Mouse (Mus musculus) heart, postnatal 25 days (tissue): ENCODE results near the gene Slc25a42. TPM values are rescaled to one million over a fixed set of nuclear protein-coding genes. Genes with fewer than 3 reads are reported as not detected.

ENCODE experiments used
- DNase-seq: peaks from one replicate; pipeline ENCODE4 v3.0.0; 2022; ENCODE audit warnings: low spot score
- intact Hi-C: fragments of 180-260 bp; cut with DNase I; formaldehyde crosslinking; loops from one replicate; pipeline ENCODE4 v1.15.1; 2025
- total RNA-seq, 2 experiments: library from RNA; stranded (reverse); gene quantifications; 2 replicates each; pipeline ENCODE4 v1.2.3; 2021

Gene Slc25a42
- total RNA-seq, 2 experiments from 2014 or later: 48.1 to 48.4 TPM

DNA sequence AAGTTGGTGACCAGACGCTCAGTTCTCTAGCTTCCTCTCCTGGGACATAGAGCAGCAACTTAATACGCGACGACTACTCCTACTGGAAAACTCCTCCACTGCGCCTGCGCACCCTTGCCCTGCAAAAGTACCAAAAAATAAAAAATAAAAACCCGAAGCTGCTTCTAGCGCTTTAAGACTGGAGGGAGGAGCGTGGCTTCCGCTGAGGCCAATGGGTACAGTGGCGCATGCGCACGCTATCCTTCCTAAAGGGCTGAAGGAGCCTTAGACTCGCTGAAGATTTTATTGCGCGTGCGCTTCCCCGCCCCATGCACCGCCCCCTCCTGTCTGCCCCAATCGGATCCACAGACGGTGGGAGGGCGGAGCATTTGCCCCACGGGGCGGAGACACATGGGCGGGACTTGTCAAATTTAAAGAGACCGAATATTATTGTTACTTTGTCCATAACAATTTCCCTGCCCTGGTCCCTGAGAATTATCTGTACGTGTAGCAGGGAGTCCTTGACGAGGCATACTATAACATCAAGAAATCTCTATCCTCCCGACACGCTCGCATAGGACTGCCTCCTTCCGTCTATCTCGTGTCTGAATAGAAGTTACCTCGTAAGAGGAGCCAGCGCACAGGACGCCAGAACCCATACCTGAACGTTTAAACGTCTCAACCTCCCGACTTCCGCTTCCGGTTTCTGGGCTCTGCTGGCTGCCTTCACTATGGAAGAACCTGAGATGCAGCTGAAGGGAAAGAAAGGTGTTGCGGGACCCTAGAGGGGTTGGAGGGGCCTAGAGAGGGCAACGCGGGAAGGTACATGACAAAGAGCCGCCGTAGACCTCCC lies 72.9 kb downstream of the Slc25a42 start, which contains the start of the genes Rfxank, Borcs8 and Mef2b:
Rfxank (minus strand) TSS at position 129 of the 832 bp plus-strand sequence.
Borcs8 (plus strand) TSS at position 474 of the 832 bp plus-strand sequence.
Mef2b (plus strand) TSS at position 686 of the 832 bp plus-strand sequence.
- intact Hi-C loops: no loop called here
- DNase-seq: peak; percentile 98

- intact Hi-C loops: no loop called here
- no peak for DNase-seq
These were observed 74.2 kb downstream of the Slc25a42 start for GRCm38 (mm10) chr8:70137890-70138289.

DNA sequence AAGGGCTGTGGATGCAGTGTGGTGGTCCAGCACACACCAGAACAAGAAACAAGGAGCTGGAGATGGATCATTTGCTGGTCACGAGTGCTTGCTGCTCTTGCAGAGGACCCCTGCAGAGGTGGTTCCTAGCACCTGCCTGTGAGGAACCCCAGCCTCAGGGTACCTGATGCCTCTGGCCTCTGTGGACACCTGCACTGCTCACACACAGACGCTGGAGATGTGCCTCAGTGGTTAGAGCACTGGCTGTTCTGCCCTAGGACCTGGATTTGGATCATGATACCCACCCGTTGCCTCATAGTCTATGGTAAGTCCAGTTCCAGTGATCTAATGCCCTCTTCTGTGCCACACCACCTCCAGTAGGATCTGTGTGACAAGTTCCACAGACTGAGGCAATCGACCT lies 75.5 kb downstream of the Slc25a42 start:
- intact Hi-C loops: no loop called here
- DNase-seq: no peak

DNA sequence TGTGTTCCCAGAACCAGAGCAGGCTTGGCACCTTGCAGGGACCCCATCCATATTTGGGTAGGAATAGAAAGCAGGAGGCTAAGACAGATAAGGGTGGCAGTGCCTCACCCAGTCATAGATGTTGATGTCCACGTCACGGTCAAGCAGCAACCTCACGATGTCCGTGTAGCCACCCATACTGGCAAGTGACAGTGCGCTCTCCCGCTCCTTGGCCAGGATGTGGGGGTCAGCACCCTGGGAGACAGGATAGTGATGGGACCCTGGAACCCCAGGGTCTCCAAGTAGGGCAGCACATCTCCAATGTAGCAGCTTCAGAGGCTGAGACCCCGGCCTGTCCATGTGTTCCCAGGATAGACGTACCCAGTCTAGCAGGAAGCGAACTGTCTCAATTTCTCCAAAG lies 77.2 kb downstream of the Slc25a42 start:
- intact Hi-C loops: loop anchor here (5.0 kb wide), 2 partner anchors 93 to 233 kb away; partner anchors contain the start of genes Mau2, Ndufa13, Sugp1 and Tssk6
- DNase-seq: no peak

Other genes with a start within 250 kb of the Slc25a42 start
- 10 to 100 TPM; 34.3 to 35.6 TPM for gene Gatad2a, start 215.9 kb downstream of the Slc25a42 start, total RNA-seq
- gene Mau2, start 169.6 kb downstream of the Slc25a42 start, total RNA-seq: 10 to 100 TPM; 34.7 to 35.5 TPM
- 10 to 100 TPM; 17.2 to 18.4 TPM for gene Sugp1, start 169.5 kb downstream of the Slc25a42 start, total RNA-seq
- 1 to 10 TPM; 1.1 to 1.3 TPM for gene Tm6sf2, start 139.4 kb downstream of the Slc25a42 start, total RNA-seq
- gene Hapln4, start 128.8 kb downstream of the Slc25a42 start, total RNA-seq: not detected
- gene Ncan, start 91.4 kb downstream of the Slc25a42 start, total RNA-seq: under 1 TPM in 1 of 2 experiments, not detected in 1; 0.03 TPM
- gene Nr2c2ap, start 81.0 kb downstream of the Slc25a42 start, total RNA-seq: 1 to 10 TPM; 5.4 to 7.6 TPM
- 10 to 100 TPM; 20.9 to 21.5 TPM for gene Rfxank, start 73.2 kb downstream of the Slc25a42 start, total RNA-seq
- gene Borcs8, start 72.8 kb downstream of the Slc25a42 start, total RNA-seq: 10 to 100 TPM; 21.2 to 25.5 TPM
- gene Mef2b, start 72.6 kb downstream of the Slc25a42 start, total RNA-seq: under 1 TPM in 1 of 2 experiments, not detected in 1; 0.31 TPM
- 10 to 100 TPM; 93.0 to 98.1 TPM for gene Tmem161a, start 39.9 kb downstream of the Slc25a42 start, total RNA-seq
- gene Sugp2, start 21.9 kb upstream of the Slc25a42 start, total RNA-seq: 10 to 100 TPM; 38.9 to 41.5 TPM
- 1 to 10 TPM; 7.6 to 8.0 TPM for gene Armc6, start 22.2 kb upstream of the Slc25a42 start, total RNA-seq
- gene Homer3, start 70.5 kb upstream of the Slc25a42 start, total RNA-seq: 10 to 100 TPM; 12.0 to 12.3 TPM
- 10 to 100 TPM; 24.7 to 33.8 TPM for gene Ddx49, start 90.2 kb upstream of the Slc25a42 start, total RNA-seq
- gene Cope, start 90.2 kb upstream of the Slc25a42 start, total RNA-seq: 100 to 1,000 TPM; 145 to 159 TPM
- under 1 TPM; 0.31 to 0.39 TPM for gene Cers1, start 103.5 kb upstream of the Slc25a42 start, total RNA-seq
- gene Gdf1, start 117.5 kb upstream of the Slc25a42 start, total RNA-seq: under 1 TPM in 1 of 2 experiments, not detected in 1; 0.21 TPM
- gene Upf1, start 141.0 kb upstream of the Slc25a42 start, total RNA-seq: 10 to 100 TPM; 43.2 to 46.3 TPM
- gene Comp, start 161.3 kb upstream of the Slc25a42 start, total RNA-seq: 1 to 10 TPM; 6.1 to 7.0 TPM
- gene Crtc1, start 227.3 kb upstream of the Slc25a42 start, total RNA-seq: 10 to 100 TPM; 10.3 to 10.6 TPM